Mouse (Mus musculus): ENCODE data around the gene Adh5. TPM values are rescaled to one million over a fixed set of nuclear protein-coding genes. Genes with fewer than 3 reads are reported as not detected.

Gene Adh5
- 102 and 114 TPM in 2 replicates for polyA plus RNA-seq (2012; rRNA removed)

- DNase-seq (ENCODE audit: low read depth) = no peak
These were observed at the start of gene Adh5 for GRCm38 (mm10) chr3:138442612-138443464. Gene Adh5, plus strand, starts transcription at chr3:138443093.

DNA sequence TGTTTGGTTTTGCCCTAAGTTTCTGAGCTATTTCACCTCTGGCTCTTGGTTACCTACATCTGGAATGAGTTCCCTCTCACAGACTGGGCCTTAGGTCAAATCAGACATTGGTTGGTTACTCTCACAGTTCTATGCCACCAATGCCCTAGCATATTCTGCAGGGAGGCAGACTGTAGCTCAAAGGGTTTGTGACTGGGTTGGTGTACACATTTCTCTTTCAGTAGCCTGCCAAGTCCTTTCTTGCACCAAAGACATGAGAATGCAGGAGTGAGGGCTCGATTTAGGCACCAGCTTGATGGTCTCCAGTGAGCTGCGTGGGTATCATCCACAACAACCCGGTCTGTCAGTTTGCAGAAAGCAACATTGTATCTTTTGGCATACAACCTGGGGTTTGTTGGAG, 38.0 kb upstream of the Adh5 start:
- no peak for DNase-seq (ENCODE audit: low read depth)

DNA sequence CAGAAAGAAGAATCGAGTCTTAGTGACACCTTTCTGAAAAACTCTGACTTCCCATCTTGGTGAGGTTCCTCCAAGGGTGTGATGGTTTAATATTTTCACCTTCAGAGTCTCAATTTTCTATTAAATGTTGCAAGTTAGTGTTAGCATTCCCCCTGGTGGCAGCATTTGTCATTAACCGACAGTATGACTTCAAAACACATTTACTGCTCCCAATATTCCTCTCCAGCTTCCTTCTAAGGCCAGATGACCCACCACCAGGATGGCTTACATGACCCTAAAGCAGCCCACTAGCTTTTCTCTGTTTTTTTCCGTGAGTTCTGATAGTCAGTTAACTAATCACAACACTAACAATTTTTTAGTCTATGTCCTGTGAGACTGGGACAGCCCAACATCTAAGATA, 37.6 kb upstream of the Adh5 start:
- DNase-seq (ENCODE audit: low read depth) = no peak

- no peak for DNase-seq (ENCODE audit: low read depth)
These were observed 37.1 kb upstream of the Adh5 start for GRCm38 (mm10) chr3:138405840-138406239.

- DNase-seq (ENCODE audit: low read depth) = no peak
These were observed 35.0 kb upstream of the Adh5 start for GRCm38 (mm10) chr3:138407920-138408319.

- no peak for DNase-seq (ENCODE audit: low read depth)
These were observed 33.3 kb upstream of the Adh5 start for GRCm38 (mm10) chr3:138409585-138409984.

DNA sequence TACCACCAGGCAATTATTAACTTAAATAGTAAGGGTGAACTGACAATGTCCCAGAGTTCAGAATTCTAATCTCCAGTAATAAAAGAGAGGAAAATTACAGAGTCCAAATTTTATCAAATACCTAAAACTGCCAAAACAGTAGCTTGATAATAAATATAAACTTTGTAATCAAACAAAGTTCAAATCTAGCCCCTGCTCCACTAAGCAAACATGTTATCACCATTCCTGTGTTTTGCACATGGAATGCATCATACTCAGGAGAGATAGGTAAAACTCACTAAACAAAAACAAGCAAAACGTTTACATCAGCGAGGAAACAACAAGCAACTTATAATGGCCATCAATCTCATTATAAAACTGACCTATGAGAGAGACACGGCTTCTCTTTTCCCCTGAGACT, 32.7 kb upstream of the Adh5 start:
- no peak for DNase-seq (ENCODE audit: low read depth)

DNA sequence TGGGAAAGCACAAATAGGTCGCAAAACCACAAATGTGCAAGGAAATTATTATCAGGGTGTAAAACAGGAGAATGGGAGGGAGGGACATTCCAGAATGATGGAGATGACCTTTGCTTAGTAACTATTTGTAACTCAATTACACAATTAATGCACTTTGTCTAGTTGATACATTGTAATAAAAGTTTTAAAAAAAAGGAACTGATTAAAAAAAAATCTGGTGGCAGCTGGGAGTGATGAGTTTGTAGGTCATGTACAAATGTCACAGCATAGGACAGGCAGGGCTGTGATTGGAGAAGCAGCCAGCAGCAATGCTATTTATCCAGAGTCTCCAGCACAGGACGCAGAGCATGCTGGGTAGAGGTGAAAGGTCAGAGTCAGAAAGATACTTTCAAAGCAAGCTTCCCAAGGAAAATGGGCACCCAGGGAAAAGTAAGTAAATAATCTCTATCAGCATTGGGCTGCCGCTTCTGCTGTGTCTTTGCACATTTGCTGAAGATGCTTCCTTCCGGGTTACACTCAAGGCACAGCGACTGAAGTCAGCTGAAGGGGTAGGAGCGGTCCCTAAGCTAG, 27.7 kb upstream of the Adh5 start, which contains the start of gene Adh4:
Gene Adh4 (plus strand): TSS at position 346 of the 570 bp plus-strand sequence.
- no peak for DNase-seq (ENCODE audit: low read depth)

DNA sequence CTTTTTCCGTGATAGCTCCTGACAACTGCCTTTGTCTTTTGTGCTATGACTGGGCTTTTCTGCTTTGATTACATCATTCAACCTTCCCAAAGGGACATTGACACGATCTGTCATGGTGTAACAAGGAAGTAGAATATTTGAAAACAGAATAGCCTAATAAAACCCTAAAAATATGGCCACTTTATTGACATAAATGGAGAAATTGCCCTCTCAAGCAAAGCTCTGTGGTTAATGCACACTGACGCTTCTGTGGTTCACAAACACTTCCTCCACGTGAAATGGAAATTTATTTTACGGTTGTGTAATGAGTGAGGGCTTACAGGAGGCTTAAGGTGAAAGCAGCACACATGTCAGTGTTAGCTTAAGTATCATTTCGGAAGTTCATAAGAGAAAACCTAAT, 23.5 kb upstream of the Adh5 start:
- no peak for DNase-seq (ENCODE audit: low read depth)

DNA sequence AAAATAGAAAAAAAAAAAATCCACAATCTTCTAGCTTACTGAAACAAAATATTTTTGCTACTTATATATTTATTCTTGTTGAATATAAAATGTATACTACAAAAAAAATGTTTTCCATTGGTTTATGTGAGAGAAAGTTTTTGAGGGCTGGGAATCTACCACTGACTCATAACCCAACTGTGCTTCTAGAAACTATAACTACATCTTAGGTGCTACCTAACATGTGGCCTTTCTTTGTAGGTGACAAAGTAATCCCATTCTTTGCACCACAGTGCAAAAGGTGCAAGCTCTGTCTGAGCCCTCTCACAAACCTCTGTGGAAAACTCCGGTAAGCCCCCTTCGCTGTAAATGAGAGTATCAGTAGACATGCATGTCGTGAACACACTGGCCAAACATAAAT, 22.5 kb upstream of the Adh5 start:
- DNase-seq (ENCODE audit: low read depth) = no peak

DNA sequence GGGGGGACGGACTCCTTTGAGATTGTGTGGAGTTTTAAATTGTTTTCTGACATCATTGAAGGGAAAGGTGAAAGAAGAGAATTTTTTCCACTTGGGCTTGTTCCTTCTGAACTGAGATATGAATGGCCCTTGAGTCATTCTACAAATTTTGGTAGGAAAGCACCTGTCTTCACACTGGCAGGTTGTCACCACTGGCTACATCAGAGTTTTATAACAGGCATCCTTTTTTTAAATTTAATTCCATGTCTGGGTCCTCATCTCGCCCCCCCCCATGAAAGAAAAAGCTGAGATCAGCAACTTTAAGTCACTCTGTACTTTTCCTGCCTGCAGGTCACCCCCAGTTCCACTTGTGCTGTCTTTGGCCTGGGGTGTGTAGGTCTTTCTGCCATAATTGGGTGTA, 19.2 kb upstream of the Adh5 start:
- no peak for DNase-seq (ENCODE audit: low read depth)

GRCm38 (mm10) chr3:138424247-138424646, 18.6 kb upstream of the Adh5 start:
- DNase-seq (ENCODE audit: low read depth) = no peak

DNA sequence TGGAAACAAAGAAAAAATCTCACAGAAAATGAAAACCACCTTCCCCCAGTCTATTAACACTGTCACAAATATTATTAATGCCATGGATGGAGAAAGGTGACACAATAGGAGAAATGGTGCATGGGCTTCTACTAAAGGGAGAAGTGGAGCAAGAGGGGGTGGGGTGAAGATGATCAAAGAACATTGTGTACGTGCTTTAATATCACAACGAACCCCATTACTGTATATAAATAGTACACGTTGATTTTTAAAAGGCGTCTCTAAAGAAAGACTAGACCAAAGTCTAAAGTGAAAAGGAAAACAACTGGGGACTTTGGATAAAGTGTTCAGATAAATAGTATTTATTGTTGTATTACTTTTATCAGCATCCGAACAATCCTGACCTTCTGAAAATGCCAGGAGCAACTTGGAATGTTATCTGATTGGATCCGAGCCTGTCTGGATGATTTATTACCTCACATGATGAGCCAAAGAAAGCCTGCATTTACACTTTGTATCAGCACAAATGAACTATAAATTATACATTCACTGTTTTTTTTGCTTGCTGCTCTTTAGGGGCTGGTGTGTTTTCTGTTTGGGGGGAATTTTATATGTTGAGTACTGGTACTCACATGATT, 12.4 kb upstream of the Adh5 start:
- DNase-seq (ENCODE audit: low read depth) = no peak

DNA sequence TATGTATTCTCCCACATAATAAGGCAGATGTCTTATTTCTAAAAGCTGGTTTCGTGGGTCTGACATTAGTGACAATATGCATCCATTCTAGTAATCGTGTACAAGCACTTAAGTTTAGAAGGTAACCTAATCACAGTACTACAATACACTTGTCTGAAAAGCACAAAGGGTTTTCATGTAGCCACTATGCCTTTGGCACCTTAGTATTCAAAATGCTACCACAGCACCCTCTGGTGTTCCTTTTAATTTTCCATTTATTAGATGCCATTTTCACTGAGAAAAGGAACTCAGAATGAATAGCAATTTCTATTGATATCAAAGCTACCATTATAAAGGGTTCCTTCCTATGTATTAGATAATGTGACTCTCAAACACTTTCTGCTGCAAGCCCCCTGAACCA, 11.1 kb upstream of the Adh5 start:
- no peak for DNase-seq (ENCODE audit: low read depth)

DNA sequence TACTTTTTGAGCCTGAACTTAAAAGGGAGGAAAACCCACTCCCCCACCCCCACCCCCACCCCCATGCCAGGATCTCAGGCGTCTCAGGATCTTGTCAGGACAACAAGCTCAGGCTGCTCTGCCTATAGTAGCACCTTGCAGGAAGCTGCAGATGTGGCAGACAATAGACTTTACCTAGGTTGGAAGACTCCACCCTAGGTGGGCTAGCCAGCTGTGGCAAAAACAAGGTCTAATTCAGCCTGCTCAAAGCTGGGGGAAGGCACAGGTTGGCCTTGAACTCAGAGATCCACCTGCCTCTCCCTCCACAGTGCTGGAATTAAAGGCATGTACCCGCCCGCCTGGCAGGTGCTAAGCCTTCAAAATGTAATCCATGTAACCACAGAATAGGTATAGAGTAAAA, 4.2 kb upstream of the Adh5 start:
- no peak for DNase-seq (ENCODE audit: low read depth)

DNA sequence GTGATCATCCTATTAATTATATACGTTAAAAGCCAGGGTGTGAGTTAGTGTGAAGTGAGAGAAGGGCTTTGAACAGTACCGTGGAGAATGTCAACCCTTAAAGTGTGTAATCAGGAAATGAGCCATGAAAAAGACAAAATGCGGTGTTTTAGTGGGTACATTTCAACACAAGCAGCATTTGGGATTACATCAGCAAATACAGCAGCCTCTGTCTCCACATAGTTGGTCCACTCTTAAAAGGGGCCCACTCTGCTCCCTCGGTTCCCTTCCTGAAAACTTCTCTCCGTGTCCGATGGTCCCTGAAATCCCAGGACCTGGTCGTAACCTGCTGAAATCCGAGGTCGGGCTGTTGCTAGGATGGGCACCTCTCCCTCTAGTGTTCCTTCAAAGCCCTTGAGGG, 690 bp upstream of the Adh5 start:
- DNase-seq (ENCODE audit: low read depth) = no peak

GRCm38 (mm10) chr3:138443465-138443771, 525 bp downstream of the Adh5 start:
- DNase-seq (ENCODE audit: low read depth) = no peak

DNA sequence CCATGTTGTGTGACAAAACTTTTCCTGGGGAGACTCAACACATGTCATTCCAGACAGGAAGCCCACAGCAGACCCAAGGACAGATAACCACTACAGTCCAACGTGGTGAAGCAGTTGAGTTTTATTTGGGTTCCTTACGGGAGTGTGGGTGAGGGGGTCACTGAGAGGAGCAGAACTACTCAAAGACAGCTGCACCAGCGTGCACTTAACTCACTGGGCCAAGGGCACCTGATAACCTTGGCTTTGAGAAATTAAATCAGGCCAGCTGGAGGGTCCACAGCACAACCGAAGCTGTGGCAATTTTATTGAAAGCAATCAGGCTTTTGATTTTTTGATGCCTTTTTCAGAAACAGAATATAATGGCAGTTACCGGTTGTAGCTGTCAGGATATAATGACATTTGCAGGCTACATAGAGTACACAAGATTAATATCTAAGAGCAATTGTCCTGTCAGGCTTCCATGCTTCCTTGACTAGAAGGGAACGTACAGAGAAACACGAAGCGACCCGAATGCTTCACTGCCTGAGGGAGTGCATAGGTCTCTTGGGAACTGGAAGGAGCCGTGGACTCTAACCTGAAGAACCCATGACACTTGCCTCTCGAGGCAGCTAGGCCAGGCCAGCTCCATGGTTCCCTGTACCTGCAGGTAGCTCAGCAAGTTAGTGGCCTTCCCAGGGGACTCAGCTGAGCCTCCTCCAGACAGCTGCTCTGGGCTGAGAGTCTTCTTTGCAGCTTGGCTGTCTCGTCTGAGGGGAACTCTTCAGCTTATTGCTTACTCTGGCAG, 5.4 kb downstream of the Adh5 start:
- DNase-seq (ENCODE audit: low read depth) = no peak

DNA sequence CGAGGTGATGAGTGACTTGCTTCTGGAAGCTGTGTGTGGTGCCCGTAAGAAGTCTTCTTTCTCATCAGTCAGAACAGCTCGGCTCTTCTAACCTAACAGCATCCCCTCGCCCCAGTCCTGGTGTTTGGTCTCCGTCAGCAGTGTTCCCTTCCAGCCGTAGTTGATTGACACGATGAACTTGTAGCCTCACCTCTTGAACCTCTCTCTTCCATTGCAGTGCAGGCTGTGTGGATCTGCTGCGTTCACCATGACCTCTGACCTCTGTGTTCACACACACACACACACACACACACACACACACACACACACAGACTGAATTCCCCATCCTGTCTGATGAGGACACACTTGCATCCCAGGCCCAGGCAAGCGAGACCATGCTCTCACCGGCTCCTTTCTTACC, 9.3 kb downstream of the Adh5 start:
- no peak for DNase-seq (ENCODE audit: low read depth)

- DNase-seq (ENCODE audit: low read depth) = no peak
These were observed 11.3 kb downstream of the Adh5 start for GRCm38 (mm10) chr3:138454234-138454633.

- DNase-seq (ENCODE audit: low read depth) = no peak
These were observed 12.0 kb downstream of the Adh5 start for GRCm38 (mm10) chr3:138454711-138455435.

- no peak for DNase-seq (ENCODE audit: low read depth)
These were observed 15.5 kb downstream of the Adh5 start for GRCm38 (mm10) chr3:138458441-138458840.

Measured in gonadal fat pad, adult 2 months (tissue).